Mouse (Mus musculus): ENCODE data around the gene Casp2. TPM values are rescaled to one million over a fixed set of nuclear protein-coding genes. Genes with fewer than 3 reads are reported as not detected.

Casp2 gene
- polyA plus RNA-seq (2015; fragmentation: Nextera tagmentation; extraction: Ambion mirVana), result 13.0 and 13.4 TPM in 2 replicates

DNA sequence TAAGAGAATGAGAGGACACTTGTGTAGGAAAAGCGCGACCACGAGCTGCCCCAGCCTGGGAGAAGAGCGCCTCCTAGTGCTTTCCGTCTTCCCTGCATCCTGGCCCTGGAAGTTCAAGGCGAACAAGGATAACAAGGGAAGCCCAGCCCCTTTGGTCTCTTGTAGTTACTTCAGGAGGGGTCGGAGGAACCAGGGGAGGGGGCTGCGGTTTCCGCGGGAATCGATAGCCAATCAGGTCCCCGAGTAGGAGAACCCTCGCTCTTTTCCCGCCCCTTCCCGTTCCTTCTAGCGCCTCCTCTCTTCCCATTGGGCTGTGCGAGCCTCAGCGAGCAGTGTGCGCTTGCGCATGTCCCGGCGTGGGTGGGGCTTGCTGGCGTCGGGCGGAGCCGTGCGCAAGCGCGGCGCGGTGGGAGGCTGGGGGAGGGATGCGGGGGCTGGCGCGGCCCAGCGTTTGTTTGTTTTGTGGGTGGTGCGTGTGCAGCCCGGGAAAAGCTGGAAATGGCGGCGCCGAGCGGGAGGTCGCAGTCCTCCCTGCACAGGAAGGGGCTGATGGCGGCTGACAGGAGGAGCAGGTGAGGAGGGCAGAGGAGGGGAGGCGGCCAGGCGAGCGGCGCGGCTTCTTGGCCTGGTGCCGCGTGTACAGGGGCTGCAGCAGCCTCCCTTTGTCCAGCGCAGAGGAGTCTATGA lies at the start of gene Casp2:
Gene Casp2 (plus strand): TSS at position 360 of the 687 bp plus-strand sequence.
- WGBS, result under 1% methylated on average over 48 of the region's 51 CpGs
- Histone ChIP-seq H3K36me3 (ENCODE audit: control insufficient read depth, insufficient read depth) (peaks cover 21% of the 10 kb centered on the region), H3K9me3 (ENCODE audit: control insufficient read depth) (no peaks in the 10 kb centered on the region), H3K27ac (ENCODE audit: low read depth, low read length) (peak within 1 kb of the TSS; percentile 92), H3K9ac (ENCODE audit: low read depth, low read length) (peak within 1 kb of the TSS; percentile 73), H3K4me1 (replicated peaks; ENCODE audit: control insufficient read depth, insufficient read depth, low read length) (no peaks in the 10 kb centered on the region), H3K27me3 (replicated peaks; ENCODE audit: control insufficient read depth, insufficient read depth, low read length) (no peaks in the 10 kb centered on the region), H3K4me3 (ENCODE audit: low read depth, low read length) (peak within 1 kb of the TSS; percentile 66), H3K4me2 (replicated peaks; ENCODE audit: low read depth) (peak within 1 kb of the TSS; percentile 72)
- peak; percentile 96 for ATAC-seq
- peak; percentile 98 for TF ChIP-seq CTCF (IDR thresholded peaks at IDR 0.05; ENCODE audit: low read depth)

- H3K4me1 ChIP-seq (replicated peaks; ENCODE audit: control insufficient read depth, insufficient read depth, low read length), result no peaks in the 10 kb centered on the region
- WGBS, result 79% methylated on average over 2 of the region's 2 CpGs
- H3K9ac ChIP-seq (ENCODE audit: low read depth, low read length), result no peak within 1 kb of the TSS
- H3K4me2 ChIP-seq (replicated peaks; ENCODE audit: low read depth), result no peak within 1 kb of the TSS
- no peak for TF ChIP-seq CTCF (IDR thresholded peaks at IDR 0.05; ENCODE audit: low read depth)
- H3K36me3 ChIP-seq (ENCODE audit: control insufficient read depth, insufficient read depth), result no peaks in the 10 kb centered on the region
- ATAC-seq, result no peak
- no peak within 1 kb of the TSS for H3K27ac ChIP-seq (ENCODE audit: low read depth, low read length)
- no peak within 1 kb of the TSS for H3K4me3 ChIP-seq (ENCODE audit: low read depth, low read length)
- H3K9me3 ChIP-seq (ENCODE audit: control insufficient read depth), result no peaks in the 10 kb centered on the region
- H3K27me3 ChIP-seq (replicated peaks; ENCODE audit: control insufficient read depth, insufficient read depth, low read length), result no peaks in the 10 kb centered on the region
Observed at GRCm38 (mm10) chr6:42215028-42215427, 49.8 kb upstream of the Casp2 start, which contains the start of gene Tas2r144. Gene Tas2r144 (plus strand): TSS chr6:42215328.

GRCm38 (mm10) chr6:42222286-42222685 lies 42.5 kb upstream of the Casp2 start:
- no peaks in the 10 kb centered on the region for H3K27me3 ChIP-seq (replicated peaks; ENCODE audit: control insufficient read depth, insufficient read depth, low read length)
- no peak for TF ChIP-seq CTCF (IDR thresholded peaks at IDR 0.05; ENCODE audit: low read depth)
- H3K4me3 ChIP-seq (ENCODE audit: low read depth, low read length), result no peak overlapping the region
- no peak overlapping the region for H3K4me2 ChIP-seq (replicated peaks; ENCODE audit: low read depth)
- no peak for ATAC-seq
- no peak overlapping the region for H3K27ac ChIP-seq (ENCODE audit: low read depth, low read length)
- no peaks in the 10 kb centered on the region for H3K9me3 ChIP-seq (ENCODE audit: control insufficient read depth)
- H3K36me3 ChIP-seq (ENCODE audit: control insufficient read depth, insufficient read depth), result no peaks in the 10 kb centered on the region
- 64% methylated on average over 3 of the region's 3 CpGs for WGBS
- 0 out of 2 replicates have a peak, but pooled peaks cover 2% of the 10 kb centered on the region for H3K4me1 ChIP-seq (replicated peaks; ENCODE audit: control insufficient read depth, insufficient read depth, low read length)
- H3K9ac ChIP-seq (ENCODE audit: low read depth, low read length), result no peak overlapping the region

- Histone ChIP-seq H3K27me3 (replicated peaks; ENCODE audit: control insufficient read depth, insufficient read depth, low read length) (no peaks in the 10 kb centered on the region), H3K27ac (ENCODE audit: low read depth, low read length) (peak overlapping the region; percentile 28), H3K9ac (ENCODE audit: low read depth, low read length) (no peak overlapping the region), H3K9me3 (ENCODE audit: control insufficient read depth) (no peaks in the 10 kb centered on the region), H3K4me2 (replicated peaks; ENCODE audit: low read depth) (no peak overlapping the region), H3K36me3 (ENCODE audit: control insufficient read depth, insufficient read depth) (no peaks in the 10 kb centered on the region), H3K4me1 (replicated peaks; ENCODE audit: control insufficient read depth, insufficient read depth, low read length) (0 out of 2 replicates have a peak, but pooled peaks cover 2% of the 10 kb centered on the region), H3K4me3 (ENCODE audit: low read depth, low read length) (no peak overlapping the region)
- no peak for TF ChIP-seq CTCF (IDR thresholded peaks at IDR 0.05; ENCODE audit: low read depth)
- 51% methylated on average over 4 of the region's 4 CpGs for WGBS
- peak; percentile 79 for ATAC-seq
Observed at GRCm38 (mm10) chr6:42225046-42225445, 39.7 kb upstream of the Casp2 start.

GRCm38 (mm10) chr6:42227240-42228101 lies 37.3 kb upstream of the Casp2 start:
- Histone ChIP-seq H3K4me1 (replicated peaks; ENCODE audit: control insufficient read depth, insufficient read depth, low read length) (0 out of 2 replicates have a peak, but pooled peaks cover 2% of the 10 kb centered on the region), H3K27ac (ENCODE audit: low read depth, low read length) (peak overlapping the region; percentile 15; the same call in 1 of the 2 replicates), H3K36me3 (ENCODE audit: control insufficient read depth, insufficient read depth) (no peaks in the 10 kb centered on the region), H3K9me3 (ENCODE audit: control insufficient read depth) (no peaks in the 10 kb centered on the region), H3K4me3 (ENCODE audit: low read depth, low read length) (no peak overlapping the region), H3K27me3 (replicated peaks; ENCODE audit: control insufficient read depth, insufficient read depth, low read length) (no peaks in the 10 kb centered on the region), H3K4me2 (replicated peaks; ENCODE audit: low read depth) (peak overlapping the region; percentile 45), H3K9ac (ENCODE audit: low read depth, low read length) (no peak overlapping the region)
- 16% methylated on average over 17 of the region's 17 CpGs for WGBS
- peak; percentile 39 for ATAC-seq
- TF ChIP-seq CTCF (IDR thresholded peaks at IDR 0.05; ENCODE audit: low read depth), result peak; percentile 84

- Histone ChIP-seq H3K9ac (ENCODE audit: low read depth, low read length) (no peak overlapping the region), H3K4me3 (ENCODE audit: low read depth, low read length) (no peak overlapping the region), H3K36me3 (ENCODE audit: control insufficient read depth, insufficient read depth) (no peaks in the 10 kb centered on the region), H3K27ac (ENCODE audit: low read depth, low read length) (no peak overlapping the region), H3K4me1 (replicated peaks; ENCODE audit: control insufficient read depth, insufficient read depth, low read length) (0 out of 2 replicates have a peak, but pooled peaks cover 2% of the 10 kb centered on the region), H3K4me2 (replicated peaks; ENCODE audit: low read depth) (no peak overlapping the region), H3K9me3 (ENCODE audit: control insufficient read depth) (no peaks in the 10 kb centered on the region), H3K27me3 (replicated peaks; ENCODE audit: control insufficient read depth, insufficient read depth, low read length) (no peaks in the 10 kb centered on the region)
- TF ChIP-seq CTCF (IDR thresholded peaks at IDR 0.05; ENCODE audit: low read depth), result no peak
- ATAC-seq, result peak; percentile 89
- 33% methylated on average over 4 of the region's 4 CpGs for WGBS
Observed at GRCm38 (mm10) chr6:42229610-42230009, 35.2 kb upstream of the Casp2 start.
